Mouse (Mus musculus): ENCODE measurements around the gene Dicer1. TPM values are rescaled to one million over a fixed set of nuclear protein-coding genes. Genes with fewer than 3 reads are reported as not detected.
"Not testable (repeated sequence)": the region's sequence is repeated elsewhere in the genome, so short reads cannot be mapped to it uniquely, and the experiment has no call there.

Dicer1 gene
- polyA plus RNA-seq, 1 experiment from 2014 or later: 20.4 TPM

DNA sequence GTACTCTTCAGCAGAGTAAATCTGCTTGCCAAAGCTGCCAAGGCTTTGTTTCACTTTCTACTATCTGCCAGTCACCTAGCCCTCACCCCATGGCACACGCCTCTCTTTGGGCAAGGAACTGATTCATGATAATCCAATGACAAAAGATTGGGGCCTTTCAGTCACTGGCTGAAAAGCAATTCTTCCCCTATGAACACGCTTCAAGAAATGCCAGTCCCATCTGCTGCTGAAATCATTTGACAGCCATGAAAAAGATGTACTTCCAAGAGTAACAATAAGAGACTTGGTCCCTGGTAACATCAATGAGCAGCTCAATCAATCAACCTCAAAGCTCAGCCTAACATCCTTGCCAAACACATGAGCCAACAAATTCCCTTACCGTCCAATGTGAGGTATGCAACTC is 15.8 kb downstream of the Dicer1 start:
- no peak for ATAC-seq (replicated peaks; ENCODE audit: low FRiP score, low read depth)
- WGBS: 44% methylated on average over 3 of the region's 3 CpGs

DNA sequence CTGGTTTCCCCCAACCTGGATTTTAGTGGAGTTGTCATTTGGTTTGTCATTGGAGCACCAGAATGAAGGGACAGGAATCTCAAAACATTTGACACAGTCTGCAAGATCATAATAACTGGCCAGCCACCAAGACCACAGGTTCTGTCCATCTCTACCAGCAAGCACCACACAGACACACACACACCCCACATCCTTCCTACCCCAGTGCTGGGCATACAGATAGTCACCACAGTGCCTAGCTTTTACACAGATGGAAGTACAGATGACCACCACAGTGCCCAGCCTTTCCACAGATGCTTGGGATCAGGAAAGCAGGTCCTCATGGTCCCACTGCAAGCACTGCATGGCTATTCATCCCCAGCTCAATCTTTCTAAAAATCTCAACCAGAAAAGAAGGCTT is 18.6 kb downstream of the Dicer1 start:
- no peak for DNase-seq (ENCODE audit: low spot score)
- H3K27me3 ChIP-seq (ENCODE audit: insufficient read depth, low read length): no peaks in the 10 kb centered on the region
- H3K9ac ChIP-seq (ENCODE audit: low read depth, low read length): no peak overlapping the region
- no peaks in the 10 kb centered on the region for H3K9me3 ChIP-seq (replicated peaks; ENCODE audit: low read length)
- no peak overlapping the region for H3K27ac ChIP-seq
- ATAC-seq (replicated peaks; ENCODE audit: low FRiP score, low read depth): no peak
- no peak overlapping the region for H3K4me2 ChIP-seq (ENCODE audit: low read length)
- H3K4me1 ChIP-seq (replicated peaks; ENCODE audit: insufficient read depth, low read length): no peaks in the 10 kb centered on the region
- no peak overlapping the region for H3K4me3 ChIP-seq (replicated peaks; ENCODE audit: low read depth, low read length)
- H3K36me3 ChIP-seq (ENCODE audit: insufficient read depth, low read length): peaks cover 18% of the 10 kb centered on the region
- TF ChIP-seq CTCF (IDR thresholded peaks at IDR 0.05; ENCODE audit: low read depth): no peak

More for the DNA sequence above, 15.8 kb downstream of the Dicer1 start:
- peaks cover 9% of the 10 kb centered on the region for H3K4me1 ChIP-seq (replicated peaks; ENCODE audit: insufficient read depth, low read length)
- DNase-seq (ENCODE audit: low spot score): no peak
- no peaks in the 10 kb centered on the region for H3K9me3 ChIP-seq (replicated peaks; ENCODE audit: low read length)
- no peak overlapping the region for H3K4me2 ChIP-seq (ENCODE audit: low read length)
- no peak overlapping the region for H3K9ac ChIP-seq (ENCODE audit: low read depth, low read length)
- no peak for TF ChIP-seq CTCF (IDR thresholded peaks at IDR 0.05; ENCODE audit: low read depth)
- peaks cover 8% of the 10 kb centered on the region for H3K36me3 ChIP-seq (ENCODE audit: insufficient read depth, low read length)
- no peaks in the 10 kb centered on the region for H3K27me3 ChIP-seq (ENCODE audit: insufficient read depth, low read length)
- no peak overlapping the region for H3K4me3 ChIP-seq (replicated peaks; ENCODE audit: low read depth, low read length)
- H3K27ac ChIP-seq: no peak overlapping the region

DNA sequence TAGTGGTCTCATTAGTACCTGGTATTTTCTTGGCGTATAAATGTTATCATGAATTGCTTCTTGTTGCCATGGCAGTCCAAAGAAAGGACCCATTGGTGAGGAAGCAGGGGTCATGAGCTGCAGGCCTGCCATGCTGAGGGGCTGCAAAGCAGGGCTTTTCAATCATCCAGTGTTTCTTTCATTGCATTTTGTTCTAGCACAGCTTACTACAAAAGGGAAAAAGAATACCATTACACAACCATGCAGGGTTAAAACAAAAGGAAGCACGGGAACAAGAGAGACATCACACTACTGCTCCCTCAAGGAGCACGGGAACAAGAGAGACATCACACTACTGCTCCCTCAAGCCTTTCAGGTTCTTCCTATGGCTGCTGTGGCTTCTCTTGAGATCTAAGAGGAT is 20.0 kb downstream of the Dicer1 start:
- Histone ChIP-seq H3K9me3 (replicated peaks; ENCODE audit: low read length) (no peaks in the 10 kb centered on the region), H3K4me1 (replicated peaks; ENCODE audit: insufficient read depth, low read length) (no peaks in the 10 kb centered on the region), H3K9ac (ENCODE audit: low read depth, low read length) (no peak overlapping the region), H3K4me2 (ENCODE audit: low read length) (no peak overlapping the region), H3K36me3 (ENCODE audit: insufficient read depth, low read length) (peaks cover 31% of the 10 kb centered on the region), H3K27ac (no peak overlapping the region), H3K4me3 (replicated peaks; ENCODE audit: low read depth, low read length) (no peak overlapping the region), H3K27me3 (ENCODE audit: insufficient read depth, low read length) (no peaks in the 10 kb centered on the region)
- no peak for ATAC-seq (replicated peaks; ENCODE audit: low FRiP score, low read depth)
- TF ChIP-seq CTCF (IDR thresholded peaks at IDR 0.05; ENCODE audit: low read depth): no peak
- 90% methylated on average over 3 of the region's 3 CpGs for WGBS
- no peak for DNase-seq (ENCODE audit: low spot score)

- not testable (repeated sequence) for ATAC-seq (replicated peaks; ENCODE audit: low FRiP score, low read depth); DNase-seq (ENCODE audit: low spot score); H3K27ac ChIP-seq; H3K4me2 ChIP-seq (ENCODE audit: low read length); H3K4me1 ChIP-seq (replicated peaks; ENCODE audit: insufficient read depth, low read length); H3K9ac ChIP-seq (ENCODE audit: low read depth, low read length); H3K9me3 ChIP-seq (replicated peaks; ENCODE audit: low read length); H3K27me3 ChIP-seq (ENCODE audit: insufficient read depth, low read length); H3K4me3 ChIP-seq (replicated peaks; ENCODE audit: low read depth, low read length)
- H3K36me3 ChIP-seq (ENCODE audit: insufficient read depth, low read length): peaks cover 49% of the 10 kb centered on the region
- whole genome bisulfite sequencing: 82% methylated on average over 2 of the region's 2 CpGs
Measured at GRCm38 (mm10) chr12:104726436-104726835, 25.3 kb downstream of the Dicer1 start.

DNA sequence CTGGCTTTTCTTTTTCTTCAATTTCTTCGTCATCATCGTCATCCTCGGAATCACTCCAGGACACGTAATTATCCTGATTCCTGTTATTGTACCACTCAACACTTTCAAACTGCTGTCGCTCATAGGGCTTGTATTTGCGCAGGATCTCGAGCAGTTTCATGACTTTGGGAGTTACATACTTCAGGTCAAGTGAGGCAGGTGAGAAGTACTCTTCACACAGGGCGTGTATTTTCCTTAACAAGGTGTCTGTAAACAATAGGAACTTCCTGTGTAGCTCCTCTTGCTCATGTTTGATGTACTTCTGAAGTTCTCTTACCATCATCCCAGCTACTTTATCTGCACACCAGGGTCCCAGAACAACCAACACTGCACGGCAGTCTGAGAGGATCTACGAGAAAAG is 29.7 kb downstream of the Dicer1 start:
- TF ChIP-seq CTCF (IDR thresholded peaks at IDR 0.05; ENCODE audit: low read depth): no peak
- Histone ChIP-seq H3K9me3 (replicated peaks; ENCODE audit: low read length) (no peaks in the 10 kb centered on the region), H3K36me3 (ENCODE audit: insufficient read depth, low read length) (peaks cover 33% of the 10 kb centered on the region), H3K4me1 (replicated peaks; ENCODE audit: insufficient read depth, low read length) (no peaks in the 10 kb centered on the region), H3K27ac (no peak overlapping the region), H3K4me3 (replicated peaks; ENCODE audit: low read depth, low read length) (no peak overlapping the region), H3K9ac (ENCODE audit: low read depth, low read length) (no peak overlapping the region), H3K4me2 (ENCODE audit: low read length) (no peak overlapping the region), H3K27me3 (ENCODE audit: insufficient read depth, low read length) (no peaks in the 10 kb centered on the region)
- WGBS: 92% methylated on average over 10 of the region's 10 CpGs
- DNase-seq (ENCODE audit: low spot score) (no peak), ATAC-seq (replicated peaks; ENCODE audit: low FRiP score, low read depth) (no peak)

GRCm38 (mm10) chr12:104721011-104721410 is 30.7 kb downstream of the Dicer1 start:
- Histone ChIP-seq H3K36me3 (ENCODE audit: insufficient read depth, low read length) (peaks cover 34% of the 10 kb centered on the region), H3K4me2 (ENCODE audit: low read length) (no peak overlapping the region), H3K9me3 (replicated peaks; ENCODE audit: low read length) (no peaks in the 10 kb centered on the region), H3K4me3 (replicated peaks; ENCODE audit: low read depth, low read length) (no peak overlapping the region), H3K9ac (ENCODE audit: low read depth, low read length) (no peak overlapping the region), H3K27ac (no peak overlapping the region), H3K4me1 (replicated peaks; ENCODE audit: insufficient read depth, low read length) (no peaks in the 10 kb centered on the region), H3K27me3 (ENCODE audit: insufficient read depth, low read length) (no peaks in the 10 kb centered on the region)
- no peak for TF ChIP-seq CTCF (IDR thresholded peaks at IDR 0.05; ENCODE audit: low read depth)
- ATAC-seq (replicated peaks; ENCODE audit: low FRiP score, low read depth): no peak
- DNase-seq (ENCODE audit: low spot score): no peak
- WGBS: 49% methylated on average over 3 of the region's 3 CpGs

- Histone ChIP-seq H3K27ac (no peak overlapping the region), H3K9me3 (replicated peaks; ENCODE audit: low read length) (no peaks in the 10 kb centered on the region), H3K36me3 (ENCODE audit: insufficient read depth, low read length) (peaks cover 39% of the 10 kb centered on the region), H3K4me1 (replicated peaks; ENCODE audit: insufficient read depth, low read length) (no peaks in the 10 kb centered on the region), H3K9ac (ENCODE audit: low read depth, low read length) (no peak overlapping the region), H3K4me2 (ENCODE audit: low read length) (no peak overlapping the region), H3K27me3 (ENCODE audit: insufficient read depth, low read length) (no peaks in the 10 kb centered on the region), H3K4me3 (replicated peaks; ENCODE audit: low read depth, low read length) (no peak overlapping the region)
- no peak for ATAC-seq (replicated peaks; ENCODE audit: low FRiP score, low read depth)
- no peak for DNase-seq (ENCODE audit: low spot score)
- TF ChIP-seq CTCF (IDR thresholded peaks at IDR 0.05; ENCODE audit: low read depth): no peak
- WGBS: 70% methylated on average over 5 of the region's 5 CpGs
Measured at GRCm38 (mm10) chr12:104718956-104719355, 32.8 kb downstream of the Dicer1 start.

Measured in kidney, postnatal 0 days (tissue).